Mouse (Mus musculus): ENCODE results near the gene Gm26992. TPM values are rescaled to one million over a fixed set of nuclear protein-coding genes. Genes with fewer than 3 reads are reported as not detected.

Gm26992 gene
- polyA plus RNA-seq, 1 experiment = not detected

- TF ChIP-seq USF1 (IDR thresholded peaks at IDR 0.05; ENCODE audit: low read depth) = no peak
- H3K79me2 ChIP-seq (ENCODE audit: control insufficient read depth, insufficient read depth) = peaks cover 8% of the 10 kb centered on the region
- H3K36me3 ChIP-seq (ENCODE audit: control insufficient read depth, insufficient read depth) = peaks cover 17% of the 10 kb centered on the region
These were observed 78.3 kb downstream of the Gm26992 start for GRCm38 (mm10) chrX:103500137-103500536.

GRCm38 (mm10) chrX:103508218-103508617 lies 86.4 kb downstream of the Gm26992 start:
- no peak overlapping the region for H3ac ChIP-seq (ENCODE audit: control insufficient read depth, insufficient read length)
- H3K4me2 ChIP-seq (ENCODE audit: low read depth) = no peak overlapping the region
- no peak overlapping the region for H3K4me3 ChIP-seq
- no peak for TF ChIP-seq MYOG (IDR thresholded peaks at IDR 0.05; ENCODE audit: control insufficient read depth in 1 of 3, insufficient read depth in 1 of 3, insufficient read length in 2 of 3, low read depth in 2 of 3)
- H3K79me2 ChIP-seq (ENCODE audit: control insufficient read depth, insufficient read depth) = no peaks in the 10 kb centered on the region
- H3K36me3 ChIP-seq (ENCODE audit: control insufficient read depth, insufficient read depth) = no peaks in the 10 kb centered on the region
- H3K27me3 ChIP-seq (ENCODE audit: control insufficient read depth, insufficient read depth, insufficient read length) = no peaks in the 10 kb centered on the region

More at GRCm38 (mm10) chrX:103500137-103500536, 78.3 kb downstream of the Gm26992 start:
- Histone ChIP-seq H3ac (ENCODE audit: control insufficient read depth, insufficient read length) (no peak overlapping the region), H3K27me3 (ENCODE audit: control insufficient read depth, insufficient read depth, insufficient read length) (no peaks in the 10 kb centered on the region), H3K4me3 (no peak overlapping the region), H3K4me2 (ENCODE audit: low read depth) (no peak overlapping the region)

GRCm38 (mm10) chrX:103509168-103510019 lies 87.6 kb downstream of the Gm26992 start:
- H3K4me3 ChIP-seq = no peak overlapping the region
- H3K36me3 ChIP-seq (ENCODE audit: control insufficient read depth, insufficient read depth) = no peaks in the 10 kb centered on the region
- H3K79me2 ChIP-seq (ENCODE audit: control insufficient read depth, insufficient read depth) = no peaks in the 10 kb centered on the region
- no peak overlapping the region for H3ac ChIP-seq (ENCODE audit: control insufficient read depth, insufficient read length)
- peak overlapping the region; percentile 61 for H3K4me2 ChIP-seq (ENCODE audit: low read depth)
- TF ChIP-seq TCF12 (IDR thresholded peaks at IDR 0.05; ENCODE audit: insufficient read depth, poor library complexity, severe bottlenecking) = peak; percentile 23
- peak in 1 of 3 experiments; percentile 15 for TF ChIP-seq MYOG (IDR thresholded peaks at IDR 0.05; ENCODE audit: control insufficient read depth in 1 of 3, insufficient read depth in 1 of 3, insufficient read length in 2 of 3, low read depth in 2 of 3)
- TF ChIP-seq CEBPB (IDR thresholded peaks at IDR 0.05; ENCODE audit: insufficient read depth, poor library complexity, severe bottlenecking) = no peak
- TF ChIP-seq SRF (IDR thresholded peaks at IDR 0.05; ENCODE audit: control insufficient read depth, insufficient read length, low read depth) = peak; percentile 74
- TF ChIP-seq MAX (IDR thresholded peaks at IDR 0.05; ENCODE audit: low read depth) = no peak
- peak in 2 of 3 experiments; percentile 15 to 32 for TF ChIP-seq MYOD1 (IDR thresholded peaks at IDR 0.05; ENCODE audit: control insufficient read depth in 1 of 3, insufficient read length in 2 of 3, low read depth in 2 of 3)
- H3K27me3 ChIP-seq (ENCODE audit: control insufficient read depth, insufficient read depth, insufficient read length) = no peaks in the 10 kb centered on the region

GRCm38 (mm10) chrX:103514782-103515181 lies 93.0 kb downstream of the Gm26992 start:
- H3K4me2 ChIP-seq (ENCODE audit: low read depth) = peak overlapping the region; percentile 14
- TF ChIP-seq MYOG (IDR thresholded peaks at IDR 0.05; ENCODE audit: control insufficient read depth in 1 of 3, insufficient read depth in 1 of 3, insufficient read length in 2 of 3, low read depth in 2 of 3) (no peak), CEBPB (IDR thresholded peaks at IDR 0.05; ENCODE audit: insufficient read depth, poor library complexity, severe bottlenecking) (peak; percentile 83)
- no peaks in the 10 kb centered on the region for H3K36me3 ChIP-seq (ENCODE audit: control insufficient read depth, insufficient read depth)
- H3K27me3 ChIP-seq (ENCODE audit: control insufficient read depth, insufficient read depth, insufficient read length) = no peaks in the 10 kb centered on the region
- H3ac ChIP-seq (ENCODE audit: control insufficient read depth, insufficient read length) = no peak overlapping the region
- H3K79me2 ChIP-seq (ENCODE audit: control insufficient read depth, insufficient read depth) = no peaks in the 10 kb centered on the region
- H3K4me3 ChIP-seq = no peak overlapping the region

- H3ac ChIP-seq (ENCODE audit: control insufficient read depth, insufficient read length) = no peak overlapping the region
- no peak overlapping the region for H3K4me3 ChIP-seq
- peak overlapping the region; percentile 14 for H3K4me2 ChIP-seq (ENCODE audit: low read depth)
- no peaks in the 10 kb centered on the region for H3K36me3 ChIP-seq (ENCODE audit: control insufficient read depth, insufficient read depth)
- TF ChIP-seq MYOG (IDR thresholded peaks at IDR 0.05; ENCODE audit: control insufficient read depth in 1 of 3, insufficient read depth in 1 of 3, insufficient read length in 2 of 3, low read depth in 2 of 3) (no peak), SRF (IDR thresholded peaks at IDR 0.05; ENCODE audit: control insufficient read depth, insufficient read length, low read depth) (no peak), TCF12 (IDR thresholded peaks at IDR 0.05; ENCODE audit: insufficient read depth, poor library complexity, severe bottlenecking) (no peak), MYOD1 (IDR thresholded peaks at IDR 0.05; ENCODE audit: control insufficient read depth in 1 of 3, insufficient read length in 2 of 3, low read depth in 2 of 3) (no peak), CEBPB (IDR thresholded peaks at IDR 0.05; ENCODE audit: insufficient read depth, poor library complexity, severe bottlenecking) (no peak), USF1 (IDR thresholded peaks at IDR 0.05; ENCODE audit: low read depth) (no peak), MAX (IDR thresholded peaks at IDR 0.05; ENCODE audit: low read depth) (no peak)
- H3K27me3 ChIP-seq (ENCODE audit: control insufficient read depth, insufficient read depth, insufficient read length) = no peaks in the 10 kb centered on the region
- no peaks in the 10 kb centered on the region for H3K79me2 ChIP-seq (ENCODE audit: control insufficient read depth, insufficient read depth)
These were observed 93.5 kb downstream of the Gm26992 start for GRCm38 (mm10) chrX:103515346-103515745.

GRCm38 (mm10) chrX:103518798-103519197 lies 97.0 kb downstream of the Gm26992 start:
- TF ChIP-seq MAX (IDR thresholded peaks at IDR 0.05; ENCODE audit: low read depth) (no peak), CEBPB (IDR thresholded peaks at IDR 0.05; ENCODE audit: insufficient read depth, poor library complexity, severe bottlenecking) (no peak), TCF12 (IDR thresholded peaks at IDR 0.05; ENCODE audit: insufficient read depth, poor library complexity, severe bottlenecking) (no peak), TCF3 (IDR thresholded peaks at IDR 0.05; ENCODE audit: insufficient read length, low read depth) (no peak), POLR2A (IDR thresholded peaks at IDR 0.05; ENCODE audit: insufficient read length, low read depth) (no peak), MYOG (IDR thresholded peaks at IDR 0.05; ENCODE audit: control insufficient read depth in 1 of 3, insufficient read depth in 1 of 3, insufficient read length in 2 of 3, low read depth in 2 of 3) (no peak), REST (IDR thresholded peaks at IDR 0.05; ENCODE audit: insufficient read depth, insufficient read length) (no peak), E2F4 (IDR thresholded peaks at IDR 0.05; ENCODE audit: insufficient read depth) (no peak), MYOD1 (IDR thresholded peaks at IDR 0.05; ENCODE audit: control insufficient read depth in 1 of 3, insufficient read length in 2 of 3, low read depth in 2 of 3) (no peak), POLR2AphosphoS2 (IDR thresholded peaks at IDR 0.05; ENCODE audit: insufficient read length, low read depth) (no peak), USF1 (IDR thresholded peaks at IDR 0.05; ENCODE audit: low read depth) (no peak)
- H3ac ChIP-seq (ENCODE audit: control insufficient read depth, insufficient read length) = no peak overlapping the region

More at GRCm38 (mm10) chrX:103518798-103519197, 97.0 kb downstream of the Gm26992 start:
- H3K36me3 ChIP-seq (ENCODE audit: control insufficient read depth, insufficient read depth) = no peaks in the 10 kb centered on the region
- H3K4me2 ChIP-seq (ENCODE audit: low read depth) = no peak overlapping the region
- H3K27me3 ChIP-seq (ENCODE audit: control insufficient read depth, insufficient read depth, insufficient read length) = no peaks in the 10 kb centered on the region
- no peaks in the 10 kb centered on the region for H3K79me2 ChIP-seq (ENCODE audit: control insufficient read depth, insufficient read depth)
- no peak overlapping the region for H3K4me3 ChIP-seq
